Mouse (Mus musculus) liver, embryonic 11.5 days (tissue): ENCODE data around the gene Syt1. TPM values are rescaled to one million over a fixed set of nuclear protein-coding genes. Genes with fewer than 3 reads are reported as not detected.

ENCODE experiments used
- ATAC-seq: fragments of 200-750 bp; cut with Nextera tagmentation; replicated peaks from 2 replicates; pipeline ENCODE4 v1.8.0; 2017; ENCODE audit warnings: moderate number of reproducible peaks, mild to moderate bottlenecking, moderate TSS enrichment, moderate library complexity; ENCODE audit not compliant: low FRiP score
- DNase-seq: peaks from one replicate; pipeline ENCODE4 v3.0.0-alpha.2; 2017; ENCODE audit warnings: low spot score
- H3K27ac ChIP-seq: fragments of 300-500 bp; sonication (generic); 2 replicates; pipeline ENCODE4 v1.5.1; 2014; ENCODE audit warnings: mild to moderate bottlenecking, low read depth, low read length, control low read depth
- H3K27me3 ChIP-seq: fragments of 300-500 bp; sonication (generic); replicated peaks from 2 replicates; pipeline ENCODE4 v1.6.1; 2014; ENCODE audit warnings: low read length, mixed read lengths; ENCODE audit not compliant: control insufficient read depth, insufficient read depth
- H3K36me3 ChIP-seq: fragments of 300-500 bp; sonication (generic); 2 replicates; pipeline ENCODE4 v1.6.1; 2014; ENCODE audit warnings: mild to moderate bottlenecking, low read length, moderate library complexity, mixed read lengths; ENCODE audit not compliant: control insufficient read depth, insufficient read depth
- H3K4me1 ChIP-seq: fragments of 300-500 bp; sonication (generic); replicated peaks from 2 replicates; pipeline ENCODE4 v1.6.1; 2014; ENCODE audit warnings: low read length, mixed read lengths; ENCODE audit not compliant: control insufficient read depth, insufficient read depth
- H3K4me2 ChIP-seq: fragments of 300-500 bp; sonication (generic); 2 replicates; pipeline ENCODE4 v1.6.1; 2014; ENCODE audit warnings: mild to moderate bottlenecking, control low read depth, moderate library complexity
- H3K4me3 ChIP-seq: fragments of 300-500 bp; sonication (generic); 2 replicates; pipeline ENCODE4 v1.5.1; 2014; ENCODE audit warnings: low read depth, low read length, control low read depth
- H3K9ac ChIP-seq: fragments of 300-500 bp; sonication (generic); 2 replicates; pipeline ENCODE4 v1.6.1; 2014; ENCODE audit warnings: low read depth, low read length, control low read depth
- H3K9me3 ChIP-seq: fragments of 300-500 bp; sonication (generic); 2 replicates; pipeline ENCODE4 v1.6.1; 2016; ENCODE audit warnings: low read length, inconsistent platforms, mixed read lengths; ENCODE audit not compliant: control insufficient read depth
- WGBS: fragments of 180-500 bp; shearing (Covaris S2); extraction: QIAGEN DNeasy Blood & Tissue Kit; methylation state at CpG from one replicate; pipeline ENCODE4 v1.1.7; 2014; 5-methylcytosine and 5-hydroxymethylcytosine counted together
- polyA plus RNA-seq: library from polyadenylated mRNA; unstranded; fragments of >200 nt; fragmentation: Nextera tagmentation; extraction: Ambion mirVana; gene quantifications from 2 replicates; pipeline ENCODE4 v1.2.1, GENCODE M21; 2014

Gene Syt1
- polyA plus RNA-seq, 1 experiment from 2014 or later, result 1.5 TPM

- DNase-seq, result no peak
- no peak overlapping the region for H3K4me3 ChIP-seq
- no peak overlapping the region for H3K27ac ChIP-seq
- no peak overlapping the region for H3K4me2 ChIP-seq
- ATAC-seq, result no peak
- 77% methylated on average over 8 of the region's 8 CpGs for WGBS
- no peaks in the 10 kb centered on the region for H3K9me3 ChIP-seq
- H3K27me3 ChIP-seq, result no peaks in the 10 kb centered on the region
- no peaks in the 10 kb centered on the region for H3K36me3 ChIP-seq
- no peak overlapping the region for H3K9ac ChIP-seq
- H3K4me1 ChIP-seq, result no peaks in the 10 kb centered on the region
These were observed 234.0 kb downstream of the Syt1 start for GRCm38 (mm10) chr10:108776735-108777134.

- 75% methylated on average over 6 of the region's 6 CpGs for WGBS
These were observed 239.7 kb downstream of the Syt1 start for GRCm38 (mm10) chr10:108771081-108771480.

GRCm38 (mm10) chr10:108765564-108765963 is 245.2 kb downstream of the Syt1 start:
- DNase-seq (no peak), ATAC-seq (no peak)
- H3K4me1 ChIP-seq, result no peaks in the 10 kb centered on the region
- no peak overlapping the region for H3K9ac ChIP-seq
- no peak overlapping the region for H3K27ac ChIP-seq
- H3K4me2 ChIP-seq, result no peak overlapping the region
- H3K36me3 ChIP-seq, result no peaks in the 10 kb centered on the region
- no peaks in the 10 kb centered on the region for H3K9me3 ChIP-seq
- H3K27me3 ChIP-seq, result no peaks in the 10 kb centered on the region
- no peak overlapping the region for H3K4me3 ChIP-seq

More at GRCm38 (mm10) chr10:108771081-108771480, 239.7 kb downstream of the Syt1 start:
- Histone ChIP-seq H3K27me3 (no peaks in the 10 kb centered on the region), H3K9ac (no peak overlapping the region), H3K4me3 (no peak overlapping the region), H3K9me3 (no peaks in the 10 kb centered on the region), H3K36me3 (no peaks in the 10 kb centered on the region), H3K4me2 (no peak overlapping the region), H3K27ac (no peak overlapping the region), H3K4me1 (no peaks in the 10 kb centered on the region)
- ATAC-seq (no peak), DNase-seq (no peak)

- no peaks in the 10 kb centered on the region for H3K36me3 ChIP-seq
- no peak overlapping the region for H3K4me2 ChIP-seq
- H3K4me1 ChIP-seq, result no peaks in the 10 kb centered on the region
- DNase-seq (no peak), ATAC-seq (no peak)
- H3K27ac ChIP-seq, result no peak overlapping the region
- no peak overlapping the region for H3K4me3 ChIP-seq
- H3K9me3 ChIP-seq, result no peaks in the 10 kb centered on the region
- H3K27me3 ChIP-seq, result no peaks in the 10 kb centered on the region
- no peak overlapping the region for H3K9ac ChIP-seq
- 81% methylated on average over 6 of the region's 6 CpGs for WGBS
These were observed 247.1 kb downstream of the Syt1 start for GRCm38 (mm10) chr10:108763722-108764121.

GRCm38 (mm10) chr10:108753304-108753703 is 257.5 kb downstream of the Syt1 start:
- H3K4me2 ChIP-seq, result no peak overlapping the region
- no peaks in the 10 kb centered on the region for H3K4me1 ChIP-seq
- no peaks in the 10 kb centered on the region for H3K36me3 ChIP-seq
- H3K9ac ChIP-seq, result no peak overlapping the region
- no peak overlapping the region for H3K4me3 ChIP-seq
- ATAC-seq (no peak), DNase-seq (no peak)
- H3K9me3 ChIP-seq, result no peaks in the 10 kb centered on the region
- H3K27me3 ChIP-seq, result no peaks in the 10 kb centered on the region
- 87% methylated on average over 2 of the region's 2 CpGs for WGBS
- H3K27ac ChIP-seq, result no peak overlapping the region

GRCm38 (mm10) chr10:108743759-108744158 is 267.0 kb downstream of the Syt1 start:
- 63% methylated on average over 2 of the region's 2 CpGs for WGBS
- Histone ChIP-seq H3K27me3 (no peaks in the 10 kb centered on the region), H3K9me3 (no peaks in the 10 kb centered on the region), H3K4me3 (no peak overlapping the region), H3K27ac (no peak overlapping the region), H3K4me2 (no peak overlapping the region), H3K36me3 (no peaks in the 10 kb centered on the region), H3K4me1 (no peaks in the 10 kb centered on the region), H3K9ac (no peak overlapping the region)
- ATAC-seq (no peak), DNase-seq (no peak)

- Histone ChIP-seq H3K4me3 (no peak overlapping the region), H3K27ac (no peak overlapping the region), H3K36me3 (no peaks in the 10 kb centered on the region), H3K4me2 (no peak overlapping the region), H3K27me3 (no peaks in the 10 kb centered on the region), H3K9me3 (no peaks in the 10 kb centered on the region), H3K4me1 (no peaks in the 10 kb centered on the region), H3K9ac (no peak overlapping the region)
- no peak for DNase-seq
- 39% methylated on average over 2 of the region's 2 CpGs for WGBS
- ATAC-seq, result no peak
These were observed 276.8 kb downstream of the Syt1 start for GRCm38 (mm10) chr10:108733982-108734381.

- Histone ChIP-seq H3K4me1 (no peaks in the 10 kb centered on the region), H3K4me2 (no peak overlapping the region), H3K36me3 (no peaks in the 10 kb centered on the region), H3K27ac (no peak overlapping the region), H3K4me3 (no peak overlapping the region), H3K9me3 (no peaks in the 10 kb centered on the region), H3K27me3 (no peaks in the 10 kb centered on the region), H3K9ac (no peak overlapping the region)
- ATAC-seq (no peak), DNase-seq (no peak)
- WGBS, result 77% methylated on average over 8 of the region's 8 CpGs
These were observed 281.8 kb downstream of the Syt1 start for GRCm38 (mm10) chr10:108728961-108729360.

- Histone ChIP-seq H3K4me3 (no peak overlapping the region), H3K4me1 (no peaks in the 10 kb centered on the region), H3K27ac (no peak overlapping the region), H3K9me3 (no peaks in the 10 kb centered on the region), H3K4me2 (no peak overlapping the region), H3K27me3 (no peaks in the 10 kb centered on the region), H3K36me3 (no peaks in the 10 kb centered on the region), H3K9ac (no peak overlapping the region)
- ATAC-seq (no peak), DNase-seq (no peak)
- WGBS, result 74% methylated on average over 4 of the region's 4 CpGs
These were observed 284.4 kb downstream of the Syt1 start for GRCm38 (mm10) chr10:108726391-108726790.
